Mouse (Mus musculus): ENCODE measurements around the gene Cand1. TPM values are rescaled to one million over a fixed set of nuclear protein-coding genes. Genes with fewer than 3 reads are reported as not detected.

Cand1 gene
- polyA plus RNA-seq (2021; fragmentation: Nextera tagmentation), result 13.2 and 16.6 TPM in 2 replicates
- long read RNA-seq, experiment 1, full-length matches to known transcripts, result 140 of 203 reads
- long read RNA-seq, experiment 1, partial matches to known transcripts, result 41 of 203 reads
- long read RNA-seq, experiment 1, other reads (novel, unspliced or antisense), result 22 of 203 reads
- long read RNA-seq, experiment 2, full-length matches to known transcripts, result 7 of 55 reads
- long read RNA-seq, experiment 2, partial matches to known transcripts, result 24 of 55 reads
- long read RNA-seq, experiment 2, other reads (novel, unspliced or antisense), result 24 of 55 reads

DNA sequence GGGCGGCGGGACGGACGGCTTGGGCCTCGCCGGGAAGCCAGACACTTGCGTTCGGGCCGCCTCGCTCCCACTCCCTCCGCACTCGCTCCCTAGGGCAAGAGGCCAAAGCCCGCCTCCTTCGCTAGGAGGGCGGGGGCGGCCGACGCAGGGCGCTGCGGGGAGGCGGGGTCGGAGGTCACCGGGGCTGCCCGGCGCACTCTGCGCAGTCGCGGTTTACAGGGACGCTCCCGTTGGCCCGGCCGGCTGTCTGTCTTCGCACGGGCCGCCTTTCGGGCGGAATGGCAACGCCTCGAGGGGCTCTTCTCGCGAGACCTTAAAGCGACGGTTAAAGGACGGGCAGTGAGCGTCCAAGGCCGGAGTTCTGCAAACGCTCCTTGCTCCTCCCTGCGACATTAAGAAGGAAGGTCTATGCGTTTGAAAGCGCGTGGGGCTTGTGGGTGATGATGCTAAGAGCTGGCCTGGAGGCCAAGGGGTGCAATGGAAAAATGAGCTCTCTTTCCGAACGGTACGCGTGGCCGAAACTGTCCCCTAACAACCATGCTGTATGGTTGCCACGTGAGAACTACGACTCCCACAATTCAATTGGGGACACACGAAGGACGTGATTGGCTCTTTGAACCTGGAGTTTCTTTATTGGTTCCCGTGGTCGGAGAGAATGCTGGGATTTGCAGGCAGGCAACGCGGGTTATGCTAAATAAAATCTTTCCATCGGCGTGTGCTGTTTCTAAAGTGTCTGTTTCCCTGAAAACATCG, at the start of gene Cand1:
Gene Cand1 (minus strand): TSS at position 87 of the 753 bp plus-strand sequence.

Other genes starting within 250 kb of the Cand1 start
- gene Grip1, start 213.8 kb upstream of the Cand1 start, polyA plus RNA-seq (2021; fragmentation: Nextera tagmentation), result 2.5 and 3.1 TPM in 2 replicates

Measured in left cerebral cortex, adult 6 months (tissue).